Mouse (Mus musculus) gastrocnemius, postnatal 14 days (tissue): ENCODE data around the gene Kif11. TPM values are rescaled to one million over a fixed set of nuclear protein-coding genes. Genes with fewer than 3 reads are reported as not detected.

Experiments used
- DNase-seq: peaks from one replicate; pipeline ENCODE4 v3.0.0; 2021; ENCODE audit warnings: mixed read lengths
- intact Hi-C: fragments of 180-260 bp; cut with DNase I; formaldehyde crosslinking; loops from one replicate; pipeline ENCODE4 v1.15.1; 2025; ENCODE audit warnings: low total_unique reads
- total RNA-seq, 2 experiments: library from RNA; stranded (reverse); gene quantifications; 2 replicates each; pipeline ENCODE4 v1.2.3; 2021

Kif11 gene
- total RNA-seq, 2 experiments from 2014 or later = 3.2 to 3.6 TPM

GRCm38 (mm10) chr19:37437289-37437606 lies 61.0 kb downstream of the Kif11 start:
- no peak for DNase-seq
- intact Hi-C loops = no loop called here

- no peak for DNase-seq
- intact Hi-C loops = no loop called here
Observed at GRCm38 (mm10) chr19:37440181-37440580, 64.0 kb downstream of the Kif11 start.

GRCm38 (mm10) chr19:37440708-37441475 lies 64.7 kb downstream of the Kif11 start:
- intact Hi-C loops = no loop called here
- DNase-seq = no peak

- no peak for DNase-seq
- intact Hi-C loops = no loop called here
Observed at GRCm38 (mm10) chr19:37442524-37443286, 66.5 kb downstream of the Kif11 start.

- no peak for DNase-seq
- intact Hi-C loops = no loop called here
Observed at GRCm38 (mm10) chr19:37443631-37444140, 67.5 kb downstream of the Kif11 start.

- no peak for DNase-seq
- intact Hi-C loops = no loop called here
Observed at GRCm38 (mm10) chr19:37448212-37448611, 72.0 kb downstream of the Kif11 start.

- no peak for DNase-seq
- intact Hi-C loops = no loop called here
Observed at GRCm38 (mm10) chr19:37449246-37449645, 73.0 kb downstream of the Kif11 start.

GRCm38 (mm10) chr19:37455528-37455927 lies 79.3 kb downstream of the Kif11 start:
- intact Hi-C loops = no loop called here
- no peak for DNase-seq

GRCm38 (mm10) chr19:37455961-37456360 lies 79.8 kb downstream of the Kif11 start:
- intact Hi-C loops = no loop called here
- no peak for DNase-seq

- intact Hi-C loops = no loop called here
- DNase-seq = no peak
Observed at GRCm38 (mm10) chr19:37458013-37458412, 81.8 kb downstream of the Kif11 start.

GRCm38 (mm10) chr19:37466403-37466802 lies 90.2 kb downstream of the Kif11 start:
- intact Hi-C loops = no loop called here
- DNase-seq = no peak

- intact Hi-C loops = no loop called here
- DNase-seq = no peak
Observed at GRCm38 (mm10) chr19:37466978-37467377, 90.8 kb downstream of the Kif11 start.

GRCm38 (mm10) chr19:37468841-37469566 lies 92.8 kb downstream of the Kif11 start:
- intact Hi-C loops = no loop called here
- DNase-seq = no peak

Other genes with a start within 250 kb of the Kif11 start
- 10 to 100 TPM; 61.5 to 64.8 TPM for gene March5, start 168.9 kb upstream of the Kif11 start, total RNA-seq
- 10 to 100 TPM; 33.6 to 37.2 TPM for gene Cpeb3, start 167.8 kb upstream of the Kif11 start, total RNA-seq
- 100 to 1,000 TPM in 1 of 2 experiments, 10 to 100 TPM in 1; 92.4 to 130 TPM for gene Ide, start 38.6 kb upstream of the Kif11 start, total RNA-seq
- 1 to 10 TPM; 3.4 to 3.9 TPM for gene Hhex, start 58.4 kb downstream of the Kif11 start, total RNA-seq
- 10 to 100 TPM; 39.4 to 41.9 TPM for gene Exoc6, start 174.0 kb downstream of the Kif11 start, total RNA-seq